Mouse (Mus musculus) midbrain, postnatal 0 days (tissue): ENCODE measurements at regions not wholly inside any gene's neighbourhood (a gene's known extent, or its start where the extent isn't known, plus 50 kb on each side); places are given as distances from the start of the nearest gene placed in this dataset.

ENCODE experiments used
- ATAC-seq: fragments of 200-750 bp; cut with Nextera tagmentation; 2 replicates; pipeline ENCODE4 v1.8.0; 2017; ENCODE audit warnings: moderate number of reproducible peaks, mild to moderate bottlenecking, moderate TSS enrichment, moderate library complexity; ENCODE audit not compliant: low FRiP score
- DNase-seq: peaks from one replicate; pipeline ENCODE4 v3.0.0-alpha.2; 2015; ENCODE audit warnings: low spot score
- H3K27ac ChIP-seq: fragments of 300-500 bp; sonication (generic); 2 replicates; pipeline ENCODE4 v1.5.1; 2014; ENCODE audit warnings: low read depth, mild to moderate bottlenecking, low read length, mixed read lengths
- H3K27me3 ChIP-seq: fragments of 300-500 bp; sonication (generic); 2 replicates; pipeline ENCODE4 v1.6.1; 2014; ENCODE audit warnings: low read length, control low read depth, mixed read lengths; ENCODE audit not compliant: insufficient read depth
- H3K36me3 ChIP-seq: fragments of 300-500 bp; sonication (generic); 2 replicates; pipeline ENCODE4 v1.6.1; 2014; ENCODE audit warnings: low read length, control low read depth, mixed read lengths; ENCODE audit not compliant: insufficient read depth
- H3K4me1 ChIP-seq: fragments of 300-500 bp; sonication (generic); 2 replicates; pipeline ENCODE4 v1.6.1; 2014; ENCODE audit warnings: mild to moderate bottlenecking, control low read depth, antibody characterized with exemption, low read length, mixed read lengths; ENCODE audit not compliant: insufficient read depth
- H3K4me2 ChIP-seq: fragments of 300-500 bp; sonication (generic); 2 replicates; pipeline ENCODE4 v1.6.1; 2014; ENCODE audit warnings: low read depth, mild to moderate bottlenecking, low read length, mixed read lengths; ENCODE audit not compliant: poor library complexity, severe bottlenecking
- H3K4me3 ChIP-seq: fragments of 300-500 bp; sonication (generic); 2 replicates; pipeline ENCODE4 v1.5.1; 2014; ENCODE audit warnings: low read depth, mild to moderate bottlenecking, low read length, moderate library complexity
- H3K9ac ChIP-seq: fragments of 300-500 bp; sonication (generic); replicated peaks from 2 replicates; pipeline ENCODE4 v1.6.1; 2014; ENCODE audit warnings: mild to moderate bottlenecking, low read length, moderate library complexity, mixed read lengths; ENCODE audit not compliant: poor library complexity, severe bottlenecking
- H3K9me3 ChIP-seq: fragments of 300-500 bp; sonication (generic); 2 replicates; pipeline ENCODE4 v1.6.1; 2016; ENCODE audit warnings: low read length, control low read depth
- CTCF ChIP-seq: IDR thresholded peaks from 2 replicates; pipeline ENCODE4 v1.5.1; 2016; ENCODE audit warnings: antibody characterized with exemption, mild to moderate bottlenecking
- WGBS: fragments of 180-500 bp; shearing (Covaris S2); extraction: QIAGEN DNeasy Blood & Tissue Kit; methylation state at CpG from one replicate; pipeline ENCODE4 v1.1.7; 2014; 5-methylcytosine and 5-hydroxymethylcytosine counted together

DNA sequence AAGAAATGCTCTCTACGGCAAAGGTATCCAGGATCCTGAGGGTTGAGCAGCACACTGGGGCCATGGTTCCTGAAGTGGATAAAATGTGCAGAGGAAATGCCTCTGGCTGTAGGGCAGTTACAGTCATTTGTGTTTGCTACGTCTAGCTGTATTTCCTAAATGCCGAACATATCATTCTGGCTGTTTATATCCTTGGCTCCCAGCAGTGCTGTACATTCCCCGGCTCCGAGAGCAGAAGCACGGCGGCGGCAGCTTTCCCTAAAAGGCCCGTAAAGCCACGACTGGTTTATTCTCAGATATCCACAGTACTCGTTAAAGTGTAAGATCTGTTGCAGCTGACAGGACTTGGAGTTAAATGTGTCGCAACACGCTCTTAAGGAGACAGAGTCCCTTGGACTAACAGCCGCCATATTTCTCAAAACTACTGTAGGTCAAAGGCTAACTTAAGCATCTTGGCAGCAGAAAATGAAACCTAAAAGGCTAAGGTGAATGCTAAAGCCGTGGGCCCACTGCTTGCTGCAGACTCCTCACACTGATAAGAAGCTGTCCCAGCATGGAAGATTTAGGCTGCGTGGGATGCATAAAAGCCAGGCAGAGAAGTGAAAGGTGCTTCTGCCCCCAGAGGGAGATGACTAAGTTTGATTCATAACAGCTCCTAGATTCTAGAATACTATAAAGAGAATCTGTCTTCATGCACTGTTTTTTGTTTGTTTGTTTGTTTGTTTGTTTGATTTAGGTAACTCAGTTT lies 192.1 kb upstream of the Fn1 start:
- TF ChIP-seq CTCF: no peak
- no peaks in the 10 kb centered on the region for H3K9me3 ChIP-seq
- H3K27me3 ChIP-seq: no peaks in the 10 kb centered on the region
- DNase-seq: no peak
- no peak for ATAC-seq
- H3K4me3 ChIP-seq: no peak overlapping the region
- no peak overlapping the region for H3K4me2 ChIP-seq
- no peak overlapping the region for H3K27ac ChIP-seq
- no peaks in the 10 kb centered on the region for H3K4me1 ChIP-seq
- WGBS: 76% methylated on average over 16 of the region's 16 CpGs
- no peaks in the 10 kb centered on the region for H3K36me3 ChIP-seq
- H3K9ac ChIP-seq: no peak overlapping the region

DNA sequence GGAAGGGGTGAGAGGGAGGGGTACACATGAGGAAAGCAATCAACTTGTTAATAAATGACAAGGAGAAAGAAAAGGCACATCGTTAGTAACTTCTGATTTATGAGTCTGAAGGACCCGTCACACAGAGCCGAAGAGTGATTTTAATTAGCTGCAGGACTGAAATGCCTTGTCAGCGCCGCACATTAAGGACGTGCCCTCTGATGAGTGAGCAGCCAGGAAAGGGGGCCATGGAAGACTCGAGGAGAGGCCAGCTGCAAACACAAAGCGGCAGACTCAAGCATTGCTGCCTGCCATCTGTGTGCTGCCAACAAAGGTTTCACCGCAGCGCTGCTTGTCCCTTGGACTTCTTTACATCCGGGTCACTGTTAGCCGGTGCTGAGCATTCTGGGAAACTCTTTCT lies 184.8 kb upstream of the Fn1 start:
- Histone ChIP-seq H3K9me3 (no peaks in the 10 kb centered on the region), H3K4me2 (no peak overlapping the region), H3K27ac (no peak overlapping the region), H3K9ac (no peak overlapping the region), H3K36me3 (no peaks in the 10 kb centered on the region), H3K4me1 (no peaks in the 10 kb centered on the region), H3K27me3 (no peaks in the 10 kb centered on the region), H3K4me3 (no peak overlapping the region)
- TF ChIP-seq CTCF: no peak
- DNase-seq (peak; percentile 50), ATAC-seq (no peak)
- 67% methylated on average over 12 of the region's 12 CpGs for WGBS

DNA sequence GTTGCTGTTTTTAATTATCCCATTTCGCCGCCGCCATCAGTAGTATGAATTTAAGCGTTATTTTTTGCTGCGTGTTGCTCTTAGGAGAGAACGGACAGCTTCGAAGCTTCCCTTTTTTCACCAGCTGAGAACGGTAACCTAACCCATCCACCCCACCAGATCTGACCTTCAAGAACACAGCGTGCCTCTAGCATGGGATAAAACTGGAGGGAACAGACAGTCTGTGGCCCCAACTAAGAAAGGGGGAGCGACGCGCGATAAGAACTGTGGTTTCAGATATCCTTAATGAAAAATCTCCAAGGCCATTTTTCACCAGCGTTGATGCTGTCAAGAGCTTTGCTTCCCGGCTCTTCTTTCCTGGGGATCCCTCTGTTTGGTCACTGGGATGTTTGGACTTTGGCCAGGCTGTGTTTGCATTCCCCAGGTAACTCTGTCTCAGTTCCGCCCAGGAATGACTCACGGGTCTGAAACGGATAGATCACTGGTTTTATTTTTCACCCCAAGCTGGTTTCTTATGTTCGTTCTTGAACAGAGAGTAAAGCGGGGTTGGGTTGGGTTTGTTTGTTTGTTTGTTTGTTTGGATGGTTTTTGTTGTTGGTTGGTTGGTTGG lies 184.1 kb upstream of the Fn1 start:
- Histone ChIP-seq H3K36me3 (no peaks in the 10 kb centered on the region), H3K4me3 (no peak overlapping the region), H3K9me3 (no peaks in the 10 kb centered on the region), H3K9ac (no peak overlapping the region), H3K4me1 (no peaks in the 10 kb centered on the region), H3K27ac (no peak overlapping the region), H3K27me3 (no peaks in the 10 kb centered on the region), H3K4me2 (no peak overlapping the region)
- DNase-seq: no peak
- no peak for ATAC-seq
- 94% methylated on average over 20 of the region's 20 CpGs for WGBS
- TF ChIP-seq CTCF: no peak

DNA sequence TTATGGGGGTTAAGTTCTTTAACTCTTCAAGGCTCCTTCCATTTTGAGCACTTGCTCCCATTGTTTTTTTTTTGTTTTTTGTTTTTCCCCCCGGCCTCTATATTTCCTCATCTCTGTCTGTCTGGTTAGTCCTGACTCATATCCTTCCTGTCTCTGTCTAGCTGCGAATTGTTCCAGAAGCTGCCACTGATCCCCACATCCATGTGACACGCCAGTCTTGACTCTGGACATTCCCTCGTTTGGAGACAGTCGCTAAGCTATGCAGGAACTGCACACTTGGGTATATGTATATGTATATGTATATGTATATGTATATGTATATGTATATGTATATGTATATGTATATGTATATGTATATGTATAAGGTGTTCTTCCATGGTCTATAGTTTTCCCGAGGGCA lies 177.4 kb upstream of the Fn1 start:
- H3K27me3 ChIP-seq: no peaks in the 10 kb centered on the region
- no peaks in the 10 kb centered on the region for H3K9me3 ChIP-seq
- ATAC-seq: no peak
- WGBS: 87% methylated on average over 6 of the region's 6 CpGs
- H3K36me3 ChIP-seq: no peaks in the 10 kb centered on the region
- H3K4me3 ChIP-seq: no peak overlapping the region
- no peak overlapping the region for H3K9ac ChIP-seq
- H3K27ac ChIP-seq: no peak overlapping the region
- no peak for DNase-seq
- TF ChIP-seq CTCF: no peak
- no peak overlapping the region for H3K4me2 ChIP-seq
- no peaks in the 10 kb centered on the region for H3K4me1 ChIP-seq

DNA sequence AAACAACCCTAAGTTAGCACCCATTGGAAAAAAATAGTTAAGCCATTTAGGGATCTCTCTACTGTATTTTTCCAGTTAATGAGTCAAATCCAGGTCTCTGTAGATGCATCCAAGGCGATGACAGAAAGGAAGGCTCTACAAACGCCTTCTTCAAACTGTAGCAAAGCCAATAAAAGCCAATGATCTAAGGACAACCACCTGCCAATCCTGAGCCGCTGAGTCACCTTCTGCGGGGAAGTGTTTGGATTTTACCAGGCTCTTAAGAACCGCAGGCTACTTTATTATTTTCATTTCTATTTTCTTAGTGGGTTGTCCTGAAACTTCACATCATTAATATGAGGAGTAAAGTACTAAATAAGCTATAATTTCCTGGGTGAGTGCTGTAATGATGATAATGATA lies 171.4 kb upstream of the Fn1 start:
- DNase-seq: no peak
- no peak overlapping the region for H3K4me2 ChIP-seq
- no peak overlapping the region for H3K9ac ChIP-seq
- H3K4me3 ChIP-seq: no peak overlapping the region
- WGBS: 90% methylated on average over 5 of the region's 5 CpGs
- no peak for TF ChIP-seq CTCF
- H3K9me3 ChIP-seq: no peaks in the 10 kb centered on the region
- no peaks in the 10 kb centered on the region for H3K36me3 ChIP-seq
- no peak overlapping the region for H3K27ac ChIP-seq
- no peak for ATAC-seq
- no peaks in the 10 kb centered on the region for H3K27me3 ChIP-seq
- H3K4me1 ChIP-seq: no peaks in the 10 kb centered on the region

DNA sequence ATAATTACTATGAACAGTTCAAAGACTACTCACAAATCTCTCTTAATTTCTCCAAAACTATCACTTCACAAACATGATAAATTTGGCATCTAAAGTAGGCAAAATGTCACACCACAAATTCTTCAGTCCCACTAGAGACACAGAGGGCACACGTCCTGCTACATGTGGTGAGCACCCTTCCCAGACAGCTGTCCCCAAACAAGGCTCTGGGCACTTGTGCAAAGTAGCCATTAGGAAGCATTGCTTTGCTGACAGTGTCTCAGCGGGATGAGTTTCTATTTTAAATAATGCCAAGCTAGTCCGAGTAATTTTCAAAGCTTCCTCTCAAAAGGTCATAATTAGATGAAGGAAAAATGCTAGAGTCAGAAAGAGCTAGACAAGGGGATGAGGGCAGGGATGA lies 169.1 kb upstream of the Fn1 start:
- DNase-seq: no peak
- Histone ChIP-seq H3K9me3 (no peaks in the 10 kb centered on the region), H3K9ac (no peak overlapping the region), H3K36me3 (no peaks in the 10 kb centered on the region), H3K27ac (no peak overlapping the region), H3K4me2 (no peak overlapping the region), H3K4me1 (no peaks in the 10 kb centered on the region), H3K27me3 (no peaks in the 10 kb centered on the region), H3K4me3 (no peak overlapping the region)
- no peak for TF ChIP-seq CTCF
- WGBS: 72% methylated on average over 3 of the region's 3 CpGs
- no peak for ATAC-seq
